Mouse (Mus musculus) stomach, embryonic 14.5 days (tissue): ENCODE data around the gene Best1. TPM values are rescaled to one million over a fixed set of nuclear protein-coding genes. Genes with fewer than 3 reads are reported as not detected.

Source experiments
- ATAC-seq: fragments of 200-750 bp; cut with Nextera tagmentation; 2 replicates; pipeline ENCODE4 v1.8.0; 2017; ENCODE audit warnings: low read depth, moderate TSS enrichment; ENCODE audit not compliant: insufficient number of reproducible peaks, insufficient read depth, low FRiP score
- H3K27ac ChIP-seq: fragments of 300-500 bp; sonication (generic); 2 replicates; pipeline ENCODE4 v1.5.1; 2014; ENCODE audit warnings: mild to moderate bottlenecking, low read length, moderate library complexity, mixed read lengths
- H3K27me3 ChIP-seq: fragments of 300-500 bp; sonication (generic); 2 replicates; pipeline ENCODE4 v1.6.1; 2014; ENCODE audit warnings: low read length, control low read depth, mixed read lengths; ENCODE audit not compliant: control insufficient read depth, insufficient read depth
- H3K36me3 ChIP-seq: fragments of 300-500 bp; sonication (generic); 2 replicates; pipeline ENCODE4 v1.6.1; 2014; ENCODE audit warnings: mild to moderate bottlenecking, control low read depth, low read length, moderate library complexity, mixed read lengths; ENCODE audit not compliant: control insufficient read depth, insufficient read depth
- H3K4me1 ChIP-seq: fragments of 300-500 bp; sonication (generic); 2 replicates; pipeline ENCODE4 v1.6.1; 2014; ENCODE audit warnings: low read length, control low read depth, mixed read lengths; ENCODE audit not compliant: control insufficient read depth, insufficient read depth
- H3K4me2 ChIP-seq: fragments of 300-500 bp; sonication (generic); replicated peaks from 2 replicates; pipeline ENCODE4 v1.6.1; 2014; ENCODE audit warnings: low read depth, low read length, control low read depth
- H3K4me3 ChIP-seq: fragments of 300-500 bp; sonication (generic); 2 replicates; pipeline ENCODE4 v1.5.1; 2014; ENCODE audit warnings: low read depth, low read length, control low read depth
- H3K9ac ChIP-seq: fragments of 300-500 bp; sonication (generic); replicated peaks from 2 replicates; pipeline ENCODE4 v1.6.1; 2014; ENCODE audit warnings: low read depth, mild to moderate bottlenecking, control low read depth, low read length, moderate library complexity, mixed read lengths
- H3K9me3 ChIP-seq: fragments of 300-500 bp; sonication (generic); 2 replicates; pipeline ENCODE4 v1.6.1; 2016; ENCODE audit warnings: low read depth, low read length, control low read depth; ENCODE audit not compliant: control insufficient read depth
- WGBS: fragments of 180-500 bp; shearing (Covaris S2); extraction: QIAGEN DNeasy Blood & Tissue Kit; methylation state at CpG from one replicate; pipeline ENCODE4 v1.1.7; 2014; 5-methylcytosine and 5-hydroxymethylcytosine counted together
- polyA plus RNA-seq: library from polyadenylated mRNA; unstranded; fragments of >200 nt; fragmentation: Nextera tagmentation; extraction: Ambion mirVana; gene quantifications from 2 replicates; pipeline ENCODE4 v1.2.1, GENCODE M21; 2014

The Best1 gene
- polyA plus RNA-seq, 1 experiment from 2014 or later: 0.72 TPM

DNA sequence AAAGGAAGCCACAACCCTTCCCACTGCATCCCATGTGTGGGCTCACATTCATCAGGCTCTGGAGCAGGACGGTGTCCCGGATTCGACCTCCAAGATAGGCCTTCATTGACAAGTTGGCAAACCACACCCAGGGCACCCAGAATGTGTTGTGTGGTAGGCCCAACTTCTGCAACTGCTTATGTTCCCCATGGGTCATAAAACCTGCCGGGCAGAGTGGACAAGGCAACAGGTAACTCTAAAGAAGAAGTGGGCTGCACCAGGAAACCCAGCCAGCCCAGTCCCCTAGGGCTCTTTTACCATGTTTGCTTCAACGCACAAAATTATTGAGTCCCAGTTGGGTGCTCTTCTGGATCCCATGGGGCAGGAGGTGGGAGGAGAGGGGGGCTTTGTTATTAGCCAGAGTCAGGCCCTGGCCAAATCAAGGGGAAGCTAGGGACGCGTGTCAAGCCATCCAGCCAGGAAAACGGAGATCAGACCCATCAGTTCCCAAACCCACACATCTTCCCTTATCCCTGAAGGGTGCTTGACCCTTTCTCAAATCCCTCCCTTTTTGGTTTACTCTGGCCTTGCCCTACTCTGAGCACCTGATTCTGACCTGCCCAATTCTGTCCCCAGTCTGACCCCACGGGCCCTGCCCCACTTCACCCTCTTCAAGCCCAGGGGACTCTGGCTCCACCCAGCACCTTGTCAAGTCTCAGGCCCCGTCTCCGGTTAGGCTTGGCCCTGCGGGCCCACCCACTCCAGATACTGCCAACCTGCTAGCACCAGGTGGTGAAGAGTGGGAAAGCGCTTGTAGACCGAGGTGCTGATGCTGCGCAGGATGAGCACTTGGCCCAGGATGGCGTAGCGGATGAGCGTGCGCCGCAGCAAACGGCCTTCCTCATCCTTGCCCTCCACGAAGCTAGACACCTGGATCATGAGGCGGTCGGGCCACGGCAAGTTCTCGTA, 9.1 kb downstream of the Best1 start:
- Histone ChIP-seq H3K36me3 (no peaks in the 10 kb centered on the region), H3K4me2 (peak overlapping the region; percentile 42), H3K4me3 (peak overlapping the region; percentile 25), H3K27ac (no peak overlapping the region), H3K9ac (no peak overlapping the region), H3K9me3 (no peaks in the 10 kb centered on the region), H3K27me3 (no peaks in the 10 kb centered on the region), H3K4me1 (peaks cover 11% of the 10 kb centered on the region; the same call in 1 of the 2 replicates)
- WGBS: 42% methylated on average over 26 of the region's 26 CpGs
- peak; percentile 34 for ATAC-seq

DNA sequence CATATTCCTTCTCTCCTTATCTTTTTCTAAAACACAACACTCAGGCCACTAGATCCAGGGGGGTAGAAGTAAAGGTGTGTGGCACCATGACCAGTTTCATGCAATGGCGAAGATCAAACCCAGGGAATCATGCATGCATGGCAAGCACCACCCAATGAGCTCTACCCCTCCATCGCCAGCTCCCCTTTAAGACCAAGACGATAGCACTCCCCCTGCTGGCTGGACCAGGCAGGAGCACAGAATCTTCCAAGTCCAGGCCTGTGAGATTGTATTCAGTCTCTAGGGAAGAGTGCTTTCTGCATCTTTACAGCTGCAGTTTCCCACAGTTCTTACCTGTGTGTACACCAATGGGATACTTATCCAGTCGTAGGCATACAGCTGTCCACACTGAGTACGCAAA, 10.1 kb downstream of the Best1 start:
- WGBS: 30% methylated on average over 5 of the region's 5 CpGs
- no peak overlapping the region for H3K4me2 ChIP-seq
- ATAC-seq: peak; percentile 19; the same call in 1 of the 2 replicates

GRCm38 (mm10) chr19:9989884-9990256, 11.6 kb downstream of the Best1 start:
- peaks cover 11% of the 10 kb centered on the region; the same call in 1 of the 2 replicates for H3K4me1 ChIP-seq
- no peak overlapping the region for H3K4me3 ChIP-seq
- H3K9me3 ChIP-seq: no peaks in the 10 kb centered on the region
- no peak for ATAC-seq
- H3K9ac ChIP-seq: no peak overlapping the region
- H3K27ac ChIP-seq: no peak overlapping the region
- H3K27me3 ChIP-seq: no peaks in the 10 kb centered on the region
- no peak overlapping the region for H3K4me2 ChIP-seq
- H3K36me3 ChIP-seq: peaks cover 13% of the 10 kb centered on the region

More for the DNA sequence above, 10.1 kb downstream of the Best1 start:
- Histone ChIP-seq H3K4me3 (no peak overlapping the region), H3K4me1 (peaks cover 11% of the 10 kb centered on the region; the same call in 1 of the 2 replicates), H3K36me3 (no peaks in the 10 kb centered on the region), H3K27ac (no peak overlapping the region), H3K27me3 (no peaks in the 10 kb centered on the region), H3K9ac (no peak overlapping the region), H3K9me3 (no peaks in the 10 kb centered on the region)

DNA sequence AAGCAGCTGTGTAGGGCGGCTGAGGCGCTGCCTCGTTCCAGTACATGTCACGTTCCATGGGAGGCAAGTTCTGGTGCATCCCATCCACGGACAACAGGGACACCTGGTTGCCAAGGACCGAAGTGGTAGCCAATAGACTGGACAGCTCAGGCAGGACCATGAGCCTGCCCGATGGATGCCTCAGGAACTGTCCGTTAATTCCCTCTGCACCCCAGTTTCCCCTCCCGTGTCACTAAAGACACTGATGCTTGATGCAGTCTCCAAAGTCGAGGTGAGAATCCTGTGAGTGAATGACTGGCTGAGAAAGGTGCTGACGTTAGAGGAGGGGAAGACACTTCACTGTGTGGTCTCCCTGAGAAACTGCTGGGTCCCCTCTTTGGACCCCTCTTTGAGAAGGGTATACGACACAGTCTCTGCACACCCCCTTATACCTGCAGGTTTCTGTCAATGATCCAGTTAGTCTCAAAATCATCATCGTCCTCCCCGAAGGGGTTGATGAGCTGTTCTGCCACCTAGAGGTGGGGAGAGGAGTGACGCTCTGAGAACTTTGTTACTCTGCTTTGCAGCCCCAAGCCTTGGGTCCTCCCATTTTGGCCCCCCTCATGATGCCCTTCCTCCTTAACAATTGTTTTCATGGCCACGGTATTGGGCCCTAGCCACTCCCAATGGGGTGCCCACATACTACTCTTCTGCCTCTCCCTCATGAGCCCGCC, 12.1 kb downstream of the Best1 start:
- Histone ChIP-seq H3K9ac (no peak overlapping the region), H3K27ac (no peak overlapping the region), H3K27me3 (no peaks in the 10 kb centered on the region), H3K4me3 (no peak overlapping the region), H3K9me3 (no peaks in the 10 kb centered on the region), H3K4me2 (no peak overlapping the region), H3K36me3 (peaks cover 18% of the 10 kb centered on the region), H3K4me1 (peaks cover 11% of the 10 kb centered on the region; the same call in 1 of the 2 replicates)
- no peak for ATAC-seq
- WGBS: 68% methylated on average over 17 of the region's 17 CpGs

- Histone ChIP-seq H3K9ac (no peak overlapping the region), H3K4me3 (no peak overlapping the region), H3K27me3 (no peaks in the 10 kb centered on the region), H3K4me2 (no peak overlapping the region), H3K9me3 (no peaks in the 10 kb centered on the region), H3K27ac (no peak overlapping the region), H3K4me1 (peaks cover 13% of the 10 kb centered on the region), H3K36me3 (peaks cover 22% of the 10 kb centered on the region)
- ATAC-seq: no peak
Observed at GRCm38 (mm10) chr19:9987593-9987992, 13.8 kb downstream of the Best1 start.

DNA sequence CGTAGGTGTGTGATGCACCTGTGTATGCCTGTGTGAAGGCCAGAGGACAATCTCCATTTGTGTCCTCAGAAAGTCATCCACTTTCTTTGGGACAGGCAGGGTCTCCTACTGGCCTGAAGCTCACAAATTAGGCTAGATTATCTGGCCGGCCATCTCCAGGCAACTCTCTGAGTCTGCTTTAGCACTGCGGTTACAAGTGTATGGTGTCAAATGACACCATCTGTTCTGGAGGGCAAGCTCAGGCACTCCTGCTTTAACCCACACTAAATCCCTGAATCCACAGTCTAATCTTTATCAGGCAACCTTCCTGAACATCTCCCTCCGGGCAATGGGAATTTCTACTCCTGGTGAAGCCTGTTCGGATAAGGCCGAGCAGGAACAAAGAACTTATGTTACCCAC, 14.2 kb downstream of the Best1 start:
- H3K9ac ChIP-seq: no peak overlapping the region
- ATAC-seq: no peak
- no peaks in the 10 kb centered on the region for H3K27me3 ChIP-seq
- no peak overlapping the region for H3K27ac ChIP-seq
- 37% methylated on average over 6 of the region's 6 CpGs for WGBS
- peaks cover 22% of the 10 kb centered on the region for H3K36me3 ChIP-seq
- no peak overlapping the region for H3K4me3 ChIP-seq
- no peak overlapping the region for H3K4me2 ChIP-seq
- no peaks in the 10 kb centered on the region for H3K9me3 ChIP-seq
- peaks cover 13% of the 10 kb centered on the region for H3K4me1 ChIP-seq

DNA sequence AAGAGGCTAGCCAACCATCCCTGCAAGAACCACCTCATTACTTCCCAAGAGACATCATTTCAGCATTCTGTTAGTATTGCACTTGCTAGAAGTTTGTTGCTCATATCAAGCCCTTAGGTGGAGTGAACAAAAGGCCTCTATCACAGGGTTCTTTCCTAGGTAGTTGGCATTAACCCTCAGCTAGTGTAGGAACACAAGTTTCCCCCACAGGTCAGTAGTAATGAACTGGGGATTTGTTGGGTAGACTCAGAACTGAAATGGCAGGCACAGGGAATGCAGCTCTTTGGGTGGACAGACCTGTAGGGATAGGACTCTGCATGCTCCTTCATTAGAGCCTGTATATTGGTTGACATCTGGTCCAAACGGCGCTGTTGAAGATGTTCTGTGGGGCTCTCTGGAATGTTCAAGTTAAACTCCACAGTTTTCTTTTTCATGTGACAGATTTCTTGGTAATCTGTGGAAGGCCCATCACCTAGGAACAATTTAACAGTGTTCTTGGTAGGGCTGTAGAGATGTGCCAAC, 15.5 kb downstream of the Best1 start:
- Histone ChIP-seq H3K4me1 (peaks cover 19% of the 10 kb centered on the region), H3K27me3 (no peaks in the 10 kb centered on the region), H3K27ac (no peak overlapping the region), H3K4me3 (no peak overlapping the region), H3K36me3 (peaks cover 22% of the 10 kb centered on the region), H3K4me2 (no peak overlapping the region), H3K9ac (no peak overlapping the region), H3K9me3 (no peaks in the 10 kb centered on the region)
- 96% methylated on average over 2 of the region's 2 CpGs for WGBS
- no peak for ATAC-seq

- H3K4me2 ChIP-seq: no peak overlapping the region
- no peak for ATAC-seq
- peaks cover 22% of the 10 kb centered on the region for H3K36me3 ChIP-seq
- no peak overlapping the region for H3K27ac ChIP-seq
- 95% methylated on average over 6 of the region's 6 CpGs for WGBS
- peaks cover 19% of the 10 kb centered on the region for H3K4me1 ChIP-seq
- no peak overlapping the region for H3K9ac ChIP-seq
- H3K4me3 ChIP-seq: no peak overlapping the region
- no peaks in the 10 kb centered on the region for H3K27me3 ChIP-seq
- H3K9me3 ChIP-seq: no peaks in the 10 kb centered on the region
Observed at GRCm38 (mm10) chr19:9985190-9985899, 16.1 kb downstream of the Best1 start.
